Mouse (Mus musculus) heart, embryonic 15.5 days (tissue): ENCODE data around the gene Lrrc1. TPM values are rescaled to one million over a fixed set of nuclear protein-coding genes. Genes with fewer than 3 reads are reported as not detected.

ENCODE experiments used
- ATAC-seq: fragments of 200-750 bp; cut with Nextera tagmentation; replicated peaks from 2 replicates; pipeline ENCODE4 v1.8.0; 2017; ENCODE audit warnings: low read depth, moderate TSS enrichment; ENCODE audit not compliant: insufficient number of reproducible peaks, insufficient read depth, low FRiP score
- H3K27ac ChIP-seq: fragments of 300-500 bp; sonication (generic); 2 replicates; pipeline ENCODE4 v1.5.1; 2015; ENCODE audit warnings: mild to moderate bottlenecking, inconsistent platforms
- H3K27me3 ChIP-seq: fragments of 300-500 bp; sonication (generic); 2 replicates; pipeline ENCODE4 v1.6.1; 2015; ENCODE audit warnings: inconsistent platforms
- H3K36me3 ChIP-seq: fragments of 300-500 bp; sonication (generic); 2 replicates; pipeline ENCODE4 v1.6.1; 2015; ENCODE audit warnings: mild to moderate bottlenecking, inconsistent platforms
- H3K4me1 ChIP-seq: fragments of 300-500 bp; sonication (generic); replicated peaks from 2 replicates; pipeline ENCODE4 v1.6.1; 2015; ENCODE audit warnings: inconsistent platforms
- H3K4me2 ChIP-seq: fragments of 300-500 bp; sonication (generic); 2 replicates; pipeline ENCODE4 v1.6.1; 2015; ENCODE audit warnings: inconsistent platforms, mild to moderate bottlenecking, moderate library complexity
- H3K4me3 ChIP-seq: fragments of 300-500 bp; sonication (generic); 2 replicates; pipeline ENCODE4 v1.5.1; 2015; ENCODE audit warnings: mild to moderate bottlenecking, inconsistent platforms
- H3K9ac ChIP-seq: fragments of 300-500 bp; sonication (generic); 2 replicates; pipeline ENCODE4 v1.6.1; 2015; ENCODE audit warnings: mild to moderate bottlenecking, inconsistent platforms
- H3K9me3 ChIP-seq: fragments of 300-500 bp; sonication (generic); replicated peaks from 2 replicates; pipeline ENCODE4 v1.6.1; 2016; ENCODE audit warnings: inconsistent platforms
- WGBS: fragments of 180-500 bp; shearing (Covaris S2); methylation state at CpG from one replicate; pipeline ENCODE4 v1.1.7; 2015; ENCODE audit warnings: mixed read lengths; 5-methylcytosine and 5-hydroxymethylcytosine counted together
- polyA plus RNA-seq: library from polyadenylated mRNA; unstranded; fragments of >200 nt; fragmentation: Nextera tagmentation; extraction: Ambion mirVana; gene quantifications from 2 replicates; pipeline ENCODE4 v1.2.1, GENCODE M21; 2015

Gene Lrrc1
- polyA plus RNA-seq, 1 experiment from 2014 or later: 18.6 TPM

- Histone ChIP-seq H3K27ac (no peak overlapping the region), H3K4me1 (no peaks in the 10 kb centered on the region), H3K4me2 (no peak overlapping the region), H3K27me3 (no peaks in the 10 kb centered on the region), H3K36me3 (no peaks in the 10 kb centered on the region), H3K4me3 (no peak overlapping the region), H3K9ac (no peak overlapping the region), H3K9me3 (no peaks in the 10 kb centered on the region)
- 93% methylated on average over 1 of the region's 1 CpGs for WGBS
- no peak for ATAC-seq
These were observed 141.7 kb downstream of the Lrrc1 start for GRCm38 (mm10) chr9:77402971-77403370.

GRCm38 (mm10) chr9:77399801-77400200, 144.9 kb downstream of the Lrrc1 start:
- no peaks in the 10 kb centered on the region for H3K27me3 ChIP-seq
- no peak overlapping the region for H3K9ac ChIP-seq
- ATAC-seq: no peak
- H3K9me3 ChIP-seq: no peaks in the 10 kb centered on the region
- 92% methylated on average over 5 of the region's 5 CpGs for WGBS
- no peak overlapping the region for H3K4me3 ChIP-seq
- H3K4me2 ChIP-seq: no peak overlapping the region
- H3K36me3 ChIP-seq: no peaks in the 10 kb centered on the region
- no peak overlapping the region for H3K27ac ChIP-seq
- no peaks in the 10 kb centered on the region for H3K4me1 ChIP-seq

GRCm38 (mm10) chr9:77398856-77399631, 145.6 kb downstream of the Lrrc1 start:
- Histone ChIP-seq H3K27ac (no peak overlapping the region), H3K4me3 (no peak overlapping the region), H3K4me2 (no peak overlapping the region), H3K4me1 (no peaks in the 10 kb centered on the region), H3K27me3 (no peaks in the 10 kb centered on the region), H3K9me3 (no peaks in the 10 kb centered on the region), H3K9ac (no peak overlapping the region), H3K36me3 (no peaks in the 10 kb centered on the region)
- ATAC-seq: no peak
- WGBS: 75% methylated on average over 13 of the region's 13 CpGs

GRCm38 (mm10) chr9:77397027-77397426, 147.6 kb downstream of the Lrrc1 start:
- no peak overlapping the region for H3K9ac ChIP-seq
- H3K9me3 ChIP-seq: no peaks in the 10 kb centered on the region
- no peak overlapping the region for H3K27ac ChIP-seq
- no peaks in the 10 kb centered on the region for H3K27me3 ChIP-seq
- WGBS: 56% methylated on average over 4 of the region's 4 CpGs
- ATAC-seq: no peak
- no peaks in the 10 kb centered on the region for H3K4me1 ChIP-seq
- H3K4me3 ChIP-seq: no peak overlapping the region
- H3K4me2 ChIP-seq: no peak overlapping the region
- H3K36me3 ChIP-seq: no peaks in the 10 kb centered on the region

- H3K36me3 ChIP-seq: no peaks in the 10 kb centered on the region
- no peaks in the 10 kb centered on the region; the same call in 1 of the 2 replicates for H3K4me1 ChIP-seq
- H3K4me2 ChIP-seq: no peak overlapping the region
- WGBS: 92% methylated on average over 10 of the region's 10 CpGs
- no peak for ATAC-seq
- H3K27me3 ChIP-seq: no peaks in the 10 kb centered on the region
- H3K9ac ChIP-seq: no peak overlapping the region
- no peak overlapping the region for H3K27ac ChIP-seq
- no peak overlapping the region for H3K4me3 ChIP-seq
- no peaks in the 10 kb centered on the region for H3K9me3 ChIP-seq
These were observed 153.4 kb downstream of the Lrrc1 start for GRCm38 (mm10) chr9:77391248-77391647.

GRCm38 (mm10) chr9:77388956-77389355, 155.7 kb downstream of the Lrrc1 start:
- no peak overlapping the region for H3K27ac ChIP-seq
- H3K27me3 ChIP-seq: no peaks in the 10 kb centered on the region
- no peaks in the 10 kb centered on the region for H3K36me3 ChIP-seq
- no peaks in the 10 kb centered on the region for H3K9me3 ChIP-seq
- no peak overlapping the region for H3K4me2 ChIP-seq
- no peak overlapping the region for H3K9ac ChIP-seq
- peaks cover 7% of the 10 kb centered on the region for H3K4me1 ChIP-seq
- ATAC-seq: no peak
- no peak overlapping the region for H3K4me3 ChIP-seq
- 87% methylated on average over 8 of the region's 8 CpGs for WGBS

GRCm38 (mm10) chr9:77386751-77387150, 157.9 kb downstream of the Lrrc1 start:
- Histone ChIP-seq H3K27me3 (no peaks in the 10 kb centered on the region), H3K4me1 (peaks cover 7% of the 10 kb centered on the region), H3K4me2 (no peak overlapping the region), H3K9me3 (no peaks in the 10 kb centered on the region), H3K4me3 (no peak overlapping the region), H3K27ac (no peak overlapping the region), H3K9ac (no peak overlapping the region), H3K36me3 (no peaks in the 10 kb centered on the region)
- WGBS: 29% methylated on average over 1 of the region's 1 CpGs
- no peak for ATAC-seq

- 50% methylated on average over 12 of the region's 12 CpGs for WGBS
- Histone ChIP-seq H3K9ac (no peak overlapping the region), H3K9me3 (no peaks in the 10 kb centered on the region), H3K4me2 (peak overlapping the region; percentile 60), H3K4me1 (peaks cover 7% of the 10 kb centered on the region), H3K4me3 (peak overlapping the region; percentile 30), H3K36me3 (no peaks in the 10 kb centered on the region), H3K27me3 (no peaks in the 10 kb centered on the region), H3K27ac (peak overlapping the region; percentile 32)
- peak; percentile 32; the same call in 1 of the 2 replicates for ATAC-seq
These were observed 159.1 kb downstream of the Lrrc1 start for GRCm38 (mm10) chr9:77385611-77386010.

- Histone ChIP-seq H3K27ac (no peak overlapping the region), H3K27me3 (no peaks in the 10 kb centered on the region), H3K4me2 (no peak overlapping the region), H3K36me3 (no peaks in the 10 kb centered on the region), H3K9ac (no peak overlapping the region), H3K4me1 (peaks cover 7% of the 10 kb centered on the region), H3K4me3 (no peak overlapping the region), H3K9me3 (no peaks in the 10 kb centered on the region)
- no peak for ATAC-seq
- WGBS: 83% methylated on average over 9 of the region's 9 CpGs
These were observed 160.0 kb downstream of the Lrrc1 start for GRCm38 (mm10) chr9:77384651-77385050.

- H3K27me3 ChIP-seq: no peaks in the 10 kb centered on the region
These were observed 160.7 kb downstream of the Lrrc1 start for GRCm38 (mm10) chr9:77383951-77384350.

GRCm38 (mm10) chr9:77382514-77382913, 162.2 kb downstream of the Lrrc1 start:
- Histone ChIP-seq H3K4me2 (no peak overlapping the region), H3K4me1 (peaks cover 13% of the 10 kb centered on the region), H3K9ac (no peak overlapping the region), H3K27me3 (no peaks in the 10 kb centered on the region), H3K4me3 (no peak overlapping the region), H3K27ac (no peak overlapping the region), H3K9me3 (no peaks in the 10 kb centered on the region), H3K36me3 (no peaks in the 10 kb centered on the region)
- WGBS: 50% methylated on average over 3 of the region's 3 CpGs
- no peak for ATAC-seq

More at GRCm38 (mm10) chr9:77383951-77384350, 160.7 kb downstream of the Lrrc1 start:
- H3K9ac ChIP-seq: no peak overlapping the region
- ATAC-seq: no peak
- H3K4me2 ChIP-seq: no peak overlapping the region
- H3K27ac ChIP-seq: no peak overlapping the region
- no peaks in the 10 kb centered on the region for H3K9me3 ChIP-seq
- H3K36me3 ChIP-seq: no peaks in the 10 kb centered on the region
- no peak overlapping the region for H3K4me3 ChIP-seq
- peaks cover 7% of the 10 kb centered on the region for H3K4me1 ChIP-seq
- 74% methylated on average over 4 of the region's 4 CpGs for WGBS

- Histone ChIP-seq H3K27me3 (no peaks in the 10 kb centered on the region), H3K36me3 (no peaks in the 10 kb centered on the region), H3K9me3 (no peaks in the 10 kb centered on the region), H3K27ac (no peak overlapping the region), H3K4me3 (no peak overlapping the region), H3K4me1 (peaks cover 16% of the 10 kb centered on the region), H3K4me2 (no peak overlapping the region), H3K9ac (no peak overlapping the region)
- ATAC-seq: no peak
- WGBS: 14% methylated on average over 5 of the region's 5 CpGs
These were observed 163.1 kb downstream of the Lrrc1 start for GRCm38 (mm10) chr9:77381565-77381964.
